Mouse (Mus musculus): Measurements from ENCODE around the gene Rpl37a. TPM values are rescaled to one million over a fixed set of nuclear protein-coding genes. Genes with fewer than 3 reads are reported as not detected.

The Rpl37a gene
- polyA plus RNA-seq, 1 experiment from 2014 or later: 1,254 TPM

- no peaks in the 10 kb centered on the region for H3K36me3 ChIP-seq (ENCODE audit: control insufficient read depth, insufficient read depth, low read length)
- H3K4me2 ChIP-seq: no peak overlapping the region
- 72% methylated on average over 5 of the region's 5 CpGs for WGBS (ENCODE audit: insufficient replicate concordance)
- no peak overlapping the region for H3K4me3 ChIP-seq (ENCODE audit: low read depth, low read length)
- no peak for ATAC-seq (replicated peaks; ENCODE audit: insufficient number of reproducible peaks, low FRiP score, low TSS enrichment)
- no peaks in the 10 kb centered on the region for H3K27me3 ChIP-seq (ENCODE audit: control insufficient read depth, insufficient read depth, low read length)
- H3K4me1 ChIP-seq (ENCODE audit: control insufficient read depth, insufficient read depth, low read length): no peaks in the 10 kb centered on the region
- no peak overlapping the region for H3K9ac ChIP-seq (ENCODE audit: low read depth, low read length)
- H3K27ac ChIP-seq (ENCODE audit: low read depth, low read length): no peak overlapping the region
- no peaks in the 10 kb centered on the region for H3K9me3 ChIP-seq (replicated peaks; ENCODE audit: control insufficient read depth, low read length)
Observed at GRCm38 (mm10) chr1:72741406-72741805, 30.3 kb downstream of the Rpl37a start.

GRCm38 (mm10) chr1:72744816-72745506, 33.9 kb downstream of the Rpl37a start:
- Histone ChIP-seq H3K9ac (ENCODE audit: low read depth, low read length) (no peak overlapping the region), H3K4me1 (ENCODE audit: control insufficient read depth, insufficient read depth, low read length) (no peaks in the 10 kb centered on the region), H3K27ac (ENCODE audit: low read depth, low read length) (no peak overlapping the region), H3K9me3 (replicated peaks; ENCODE audit: control insufficient read depth, low read length) (no peaks in the 10 kb centered on the region), H3K4me2 (no peak overlapping the region), H3K4me3 (ENCODE audit: low read depth, low read length) (no peak overlapping the region), H3K27me3 (ENCODE audit: control insufficient read depth, insufficient read depth, low read length) (no peaks in the 10 kb centered on the region), H3K36me3 (ENCODE audit: control insufficient read depth, insufficient read depth, low read length) (no peaks in the 10 kb centered on the region)
- WGBS (ENCODE audit: insufficient replicate concordance): 80% methylated on average over 8 of the region's 8 CpGs
- no peak for ATAC-seq (replicated peaks; ENCODE audit: insufficient number of reproducible peaks, low FRiP score, low TSS enrichment)

- Histone ChIP-seq H3K27ac (ENCODE audit: low read depth, low read length) (no peak overlapping the region), H3K4me3 (ENCODE audit: low read depth, low read length) (no peak overlapping the region)
- ATAC-seq (replicated peaks; ENCODE audit: insufficient number of reproducible peaks, low FRiP score, low TSS enrichment): no peak
Observed at GRCm38 (mm10) chr1:72746382-72746781, 35.3 kb downstream of the Rpl37a start.

GRCm38 (mm10) chr1:72751371-72751781, 40.3 kb downstream of the Rpl37a start:
- no peaks in the 10 kb centered on the region for H3K27me3 ChIP-seq (ENCODE audit: control insufficient read depth, insufficient read depth, low read length)
- WGBS (ENCODE audit: insufficient replicate concordance): 73% methylated on average over 7 of the region's 7 CpGs
- H3K4me3 ChIP-seq (ENCODE audit: low read depth, low read length): no peak overlapping the region
- H3K4me1 ChIP-seq (ENCODE audit: control insufficient read depth, insufficient read depth, low read length): no peaks in the 10 kb centered on the region
- ATAC-seq (replicated peaks; ENCODE audit: insufficient number of reproducible peaks, low FRiP score, low TSS enrichment): no peak
- H3K27ac ChIP-seq (ENCODE audit: low read depth, low read length): no peak overlapping the region
- no peaks in the 10 kb centered on the region for H3K36me3 ChIP-seq (ENCODE audit: control insufficient read depth, insufficient read depth, low read length)
- no peak overlapping the region for H3K4me2 ChIP-seq
- H3K9ac ChIP-seq (ENCODE audit: low read depth, low read length): no peak overlapping the region
- H3K9me3 ChIP-seq (replicated peaks; ENCODE audit: control insufficient read depth, low read length): no peaks in the 10 kb centered on the region

More at GRCm38 (mm10) chr1:72746382-72746781, 35.3 kb downstream of the Rpl37a start:
- Histone ChIP-seq H3K9me3 (replicated peaks; ENCODE audit: control insufficient read depth, low read length) (no peaks in the 10 kb centered on the region), H3K9ac (ENCODE audit: low read depth, low read length) (no peak overlapping the region), H3K27me3 (ENCODE audit: control insufficient read depth, insufficient read depth, low read length) (no peaks in the 10 kb centered on the region), H3K4me1 (ENCODE audit: control insufficient read depth, insufficient read depth, low read length) (no peaks in the 10 kb centered on the region), H3K4me2 (no peak overlapping the region), H3K36me3 (ENCODE audit: control insufficient read depth, insufficient read depth, low read length) (no peaks in the 10 kb centered on the region)
- 64% methylated on average over 7 of the region's 7 CpGs for WGBS (ENCODE audit: insufficient replicate concordance)

- no peak overlapping the region for H3K9ac ChIP-seq (ENCODE audit: low read depth, low read length)
- H3K36me3 ChIP-seq (ENCODE audit: control insufficient read depth, insufficient read depth, low read length): no peaks in the 10 kb centered on the region
- no peak overlapping the region for H3K4me3 ChIP-seq (ENCODE audit: low read depth, low read length)
- no peaks in the 10 kb centered on the region for H3K9me3 ChIP-seq (replicated peaks; ENCODE audit: control insufficient read depth, low read length)
- WGBS (ENCODE audit: insufficient replicate concordance): 82% methylated on average over 6 of the region's 6 CpGs
- no peak overlapping the region for H3K27ac ChIP-seq (ENCODE audit: low read depth, low read length)
- H3K4me2 ChIP-seq: no peak overlapping the region
- no peaks in the 10 kb centered on the region for H3K27me3 ChIP-seq (ENCODE audit: control insufficient read depth, insufficient read depth, low read length)
- no peaks in the 10 kb centered on the region for H3K4me1 ChIP-seq (ENCODE audit: control insufficient read depth, insufficient read depth, low read length)
- ATAC-seq (replicated peaks; ENCODE audit: insufficient number of reproducible peaks, low FRiP score, low TSS enrichment): no peak
Observed at GRCm38 (mm10) chr1:72753211-72753610, 42.1 kb downstream of the Rpl37a start.

- Histone ChIP-seq H3K36me3 (ENCODE audit: control insufficient read depth, insufficient read depth, low read length) (no peaks in the 10 kb centered on the region), H3K27ac (ENCODE audit: low read depth, low read length) (no peak overlapping the region), H3K9ac (ENCODE audit: low read depth, low read length) (no peak overlapping the region), H3K27me3 (ENCODE audit: control insufficient read depth, insufficient read depth, low read length) (no peaks in the 10 kb centered on the region), H3K4me3 (ENCODE audit: low read depth, low read length) (no peak overlapping the region), H3K9me3 (replicated peaks; ENCODE audit: control insufficient read depth, low read length) (no peaks in the 10 kb centered on the region), H3K4me2 (no peak overlapping the region), H3K4me1 (ENCODE audit: control insufficient read depth, insufficient read depth, low read length) (no peaks in the 10 kb centered on the region)
- 77% methylated on average over 8 of the region's 8 CpGs for WGBS (ENCODE audit: insufficient replicate concordance)
- no peak for ATAC-seq (replicated peaks; ENCODE audit: insufficient number of reproducible peaks, low FRiP score, low TSS enrichment)
Observed at GRCm38 (mm10) chr1:72755227-72755626, 44.1 kb downstream of the Rpl37a start.

- WGBS (ENCODE audit: insufficient replicate concordance): 46% methylated on average over 2 of the region's 2 CpGs
- no peak overlapping the region for H3K4me2 ChIP-seq
- no peaks in the 10 kb centered on the region for H3K4me1 ChIP-seq (ENCODE audit: control insufficient read depth, insufficient read depth, low read length)
- no peak overlapping the region for H3K27ac ChIP-seq (ENCODE audit: low read depth, low read length)
- ATAC-seq (replicated peaks; ENCODE audit: insufficient number of reproducible peaks, low FRiP score, low TSS enrichment): no peak
- no peak overlapping the region for H3K4me3 ChIP-seq (ENCODE audit: low read depth, low read length)
- H3K9me3 ChIP-seq (replicated peaks; ENCODE audit: control insufficient read depth, low read length): no peaks in the 10 kb centered on the region
- H3K9ac ChIP-seq (ENCODE audit: low read depth, low read length): no peak overlapping the region
- H3K36me3 ChIP-seq (ENCODE audit: control insufficient read depth, insufficient read depth, low read length): no peaks in the 10 kb centered on the region
- H3K27me3 ChIP-seq (ENCODE audit: control insufficient read depth, insufficient read depth, low read length): no peaks in the 10 kb centered on the region
Observed at GRCm38 (mm10) chr1:72755801-72756200, 44.7 kb downstream of the Rpl37a start.

- Histone ChIP-seq H3K27ac (ENCODE audit: low read depth, low read length) (no peak overlapping the region), H3K27me3 (ENCODE audit: control insufficient read depth, insufficient read depth, low read length) (no peaks in the 10 kb centered on the region), H3K9ac (ENCODE audit: low read depth, low read length) (no peak overlapping the region), H3K4me1 (ENCODE audit: control insufficient read depth, insufficient read depth, low read length) (0 out of 2 replicates have a peak, but pooled peaks cover 2% of the 10 kb centered on the region), H3K4me2 (no peak overlapping the region), H3K4me3 (ENCODE audit: low read depth, low read length) (no peak overlapping the region), H3K9me3 (replicated peaks; ENCODE audit: control insufficient read depth, low read length) (no peaks in the 10 kb centered on the region), H3K36me3 (ENCODE audit: control insufficient read depth, insufficient read depth, low read length) (no peaks in the 10 kb centered on the region)
- 75% methylated on average over 6 of the region's 6 CpGs for WGBS (ENCODE audit: insufficient replicate concordance)
- ATAC-seq (replicated peaks; ENCODE audit: insufficient number of reproducible peaks, low FRiP score, low TSS enrichment): no peak
Observed at GRCm38 (mm10) chr1:72759758-72760157, 48.7 kb downstream of the Rpl37a start.

Data from heart, embryonic 11.5 days (tissue).